Mouse (Mus musculus): ENCODE results near the gene Cog7.

Cog7 gene

DNA sequence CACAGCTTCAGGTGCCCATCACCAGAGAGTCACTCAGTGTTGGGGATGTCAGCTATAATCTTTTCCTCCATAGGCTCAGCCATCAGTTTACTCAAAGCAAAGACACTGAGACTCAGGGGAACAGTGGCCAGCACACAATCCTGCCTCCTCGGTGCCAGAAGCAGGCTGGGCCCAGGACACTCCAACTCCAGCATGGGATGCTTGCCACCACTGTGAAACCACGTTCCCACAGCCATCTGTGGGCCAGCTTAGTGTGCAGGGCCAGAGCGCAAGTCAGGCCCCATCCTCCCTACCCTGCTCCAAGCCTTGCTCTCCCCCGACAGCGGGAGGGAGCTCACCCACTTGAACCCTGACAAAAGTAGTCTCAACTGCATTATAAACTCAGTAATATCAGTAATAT is 35.3 kb downstream of the Cog7 start:
- DNase-seq: no peak

GRCm38 (mm10) chr7:121942371-121942770 is 39.1 kb downstream of the Cog7 start:
- DNase-seq: no peak

- DNase-seq: peak; percentile 59
These were observed 39.9 kb downstream of the Cog7 start for GRCm38 (mm10) chr7:121941640-121942039.

GRCm38 (mm10) chr7:121941016-121941415 is 40.5 kb downstream of the Cog7 start:
- DNase-seq: peak; percentile 31

DNA sequence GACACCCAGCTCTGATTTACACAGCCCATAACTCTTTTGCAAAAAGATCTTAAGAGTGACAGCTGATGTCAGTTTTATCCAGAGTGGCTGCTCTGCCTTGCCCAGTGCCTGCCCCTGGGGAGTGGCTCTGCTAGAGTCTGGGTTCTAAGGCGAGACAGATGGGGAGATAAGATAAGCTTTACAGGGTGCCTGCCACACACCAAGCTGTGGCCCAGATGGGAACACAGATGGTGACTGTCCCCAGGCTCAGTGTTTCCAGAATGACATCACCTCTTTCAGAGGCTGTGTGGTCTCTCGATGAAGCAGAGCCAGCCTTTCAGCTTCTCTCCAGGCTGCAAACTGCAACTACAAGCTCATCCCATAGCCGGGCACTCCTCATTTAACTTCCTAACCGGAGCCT is 41.8 kb downstream of the Cog7 start:
- DNase-seq: no peak

GRCm38 (mm10) chr7:121939244-121939643 is 42.3 kb downstream of the Cog7 start:
- no peak for DNase-seq

- no peak for DNase-seq
These were observed 43.2 kb downstream of the Cog7 start for GRCm38 (mm10) chr7:121938124-121938891.

DNA sequence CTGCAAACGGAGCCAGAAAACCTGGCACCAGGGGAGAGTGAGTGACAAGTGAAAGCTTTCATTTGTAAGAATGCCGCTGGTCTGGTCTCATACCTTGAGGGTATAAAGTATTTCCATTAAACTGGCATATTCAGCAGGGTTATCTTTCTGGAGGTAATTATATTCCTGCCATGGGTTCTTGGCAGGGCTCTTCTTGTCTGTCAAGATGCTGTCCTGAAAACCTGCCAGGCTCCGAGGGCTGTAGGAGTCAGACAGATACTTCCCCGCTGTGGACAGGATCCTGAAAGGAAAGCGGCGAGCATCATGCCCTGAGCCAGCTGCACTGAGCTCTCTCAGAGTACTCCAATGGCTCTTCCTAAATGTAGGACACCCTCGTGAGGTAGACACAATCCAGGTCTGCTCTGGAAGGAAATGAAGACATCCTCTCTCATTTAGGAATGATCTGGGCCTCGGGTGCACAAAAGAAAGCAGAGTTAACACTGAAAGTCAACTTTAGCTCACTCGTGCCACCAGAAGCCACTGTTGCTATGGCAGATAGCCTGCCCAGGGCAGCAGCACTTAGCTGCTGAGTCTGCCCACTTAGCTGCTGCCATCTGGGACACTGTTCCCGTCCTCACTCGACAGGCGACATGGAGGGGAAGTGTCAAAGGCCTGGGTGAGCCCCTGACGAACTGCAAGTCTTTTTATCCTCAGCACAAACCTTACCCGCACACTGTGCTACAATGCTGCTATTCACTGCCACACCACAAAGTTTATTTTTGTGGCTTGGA is 44.5 kb downstream of the Cog7 start:
- no peak for DNase-seq

DNA sequence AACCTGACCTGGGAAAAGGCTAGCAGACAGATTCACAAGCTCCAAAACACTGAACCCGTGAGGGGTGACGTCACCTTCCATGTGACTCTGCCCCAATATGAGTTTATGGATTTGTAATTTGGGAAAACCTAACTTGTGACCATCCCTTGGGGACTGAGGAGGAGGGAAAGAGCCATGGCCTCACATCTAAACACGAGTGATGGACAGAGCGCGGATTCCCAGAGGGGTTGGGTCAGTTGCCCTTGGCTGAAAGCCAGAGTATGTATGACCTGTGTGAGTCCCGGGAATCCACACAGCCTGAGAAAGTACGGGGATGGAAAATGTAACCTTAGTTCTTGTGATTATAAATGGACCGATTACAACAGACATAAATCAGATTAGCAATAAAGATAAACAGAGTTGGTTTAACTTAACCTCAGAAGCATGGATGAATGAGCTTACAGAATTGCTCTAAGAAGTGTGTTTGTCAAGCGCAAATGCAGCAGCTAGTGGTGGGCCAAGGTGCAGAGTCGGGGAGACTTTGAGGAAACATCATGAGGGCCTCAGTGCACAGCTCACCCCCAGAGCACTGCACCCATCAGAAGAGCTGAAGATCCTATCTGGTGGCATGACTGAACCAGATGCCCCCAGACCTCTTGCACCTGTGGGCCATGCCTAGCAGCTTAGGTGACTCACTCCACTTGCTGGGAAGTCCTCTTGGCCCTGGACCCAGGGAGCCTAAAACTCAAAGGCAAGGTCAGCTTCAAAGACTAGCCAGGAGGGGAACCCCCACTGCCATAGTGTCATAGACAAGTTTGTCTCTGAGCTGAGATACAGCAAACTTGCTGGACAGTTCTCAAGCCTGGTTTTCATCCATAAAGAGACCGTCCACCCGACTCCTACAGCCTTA is 45.4 kb downstream of the Cog7 start:
- DNase-seq: peak; percentile 74

GRCm38 (mm10) chr7:121934346-121934745 is 47.2 kb downstream of the Cog7 start:
- DNase-seq: no peak

DNA sequence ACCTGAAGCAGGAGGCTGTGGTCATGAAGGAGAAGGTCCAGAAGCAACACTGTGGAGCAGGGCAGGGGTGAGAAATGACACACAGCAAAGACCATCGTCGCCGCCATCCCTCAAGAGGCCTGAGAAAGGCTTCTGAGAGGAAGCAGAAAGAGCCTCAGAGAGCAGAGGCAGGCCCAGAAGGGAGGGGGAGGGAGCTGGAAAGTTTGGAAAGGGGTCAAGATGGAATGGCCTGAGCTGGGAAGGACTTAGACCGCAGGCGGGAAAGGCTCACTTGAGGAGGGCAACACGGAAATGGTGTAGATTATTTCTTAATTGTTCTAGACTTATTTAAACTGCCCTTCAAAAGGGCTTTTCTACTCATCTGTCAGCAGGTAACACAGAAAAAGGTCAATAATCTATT is 47.8 kb downstream of the Cog7 start:
- no peak for DNase-seq

DNA sequence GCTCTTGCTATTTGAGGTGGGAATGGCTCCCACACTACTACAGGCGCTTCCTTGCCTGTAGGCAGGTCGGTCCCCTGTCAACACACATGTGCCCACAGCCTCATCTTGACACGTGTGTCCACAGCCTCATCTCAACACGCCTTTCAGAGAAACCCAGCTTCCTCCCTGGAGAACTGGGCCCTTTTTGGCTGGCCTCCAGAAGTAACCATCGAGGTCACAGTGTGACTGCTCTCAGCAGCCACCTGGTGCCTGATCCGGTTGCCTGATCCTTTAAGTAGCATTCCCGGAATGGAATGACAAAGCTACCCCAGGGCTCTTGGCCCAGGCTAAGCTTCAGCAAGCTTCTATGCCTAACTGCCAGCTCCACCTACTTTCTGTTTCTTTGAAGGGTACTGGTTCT is 50.3 kb downstream of the Cog7 start:
- peak; percentile 55 for DNase-seq

- DNase-seq: no peak
These were observed 53.6 kb downstream of the Cog7 start for GRCm38 (mm10) chr7:121927882-121928281.

DNA sequence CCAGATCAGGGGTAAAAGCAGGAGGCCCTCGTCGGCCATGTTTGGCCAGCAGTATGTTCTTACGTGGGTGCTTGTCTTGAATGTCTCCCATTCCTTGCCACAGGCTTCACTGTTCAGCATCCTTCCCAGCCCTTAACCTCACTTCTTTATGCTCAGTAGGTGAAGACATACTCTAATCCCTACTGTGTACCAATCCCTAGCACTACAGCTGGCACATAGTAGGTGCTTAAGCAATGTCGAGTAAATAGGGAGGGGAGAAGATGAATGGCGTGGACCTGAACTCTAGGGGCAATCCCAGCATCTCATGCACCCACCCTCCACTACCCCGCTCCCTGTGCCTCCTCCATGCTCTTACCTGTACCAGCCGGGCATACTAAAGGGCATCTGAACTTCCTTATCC is 57.1 kb downstream of the Cog7 start:
- DNase-seq: no peak

- no peak for DNase-seq
These were observed 67.6 kb downstream of the Cog7 start for GRCm38 (mm10) chr7:121913944-121914343.

DNA sequence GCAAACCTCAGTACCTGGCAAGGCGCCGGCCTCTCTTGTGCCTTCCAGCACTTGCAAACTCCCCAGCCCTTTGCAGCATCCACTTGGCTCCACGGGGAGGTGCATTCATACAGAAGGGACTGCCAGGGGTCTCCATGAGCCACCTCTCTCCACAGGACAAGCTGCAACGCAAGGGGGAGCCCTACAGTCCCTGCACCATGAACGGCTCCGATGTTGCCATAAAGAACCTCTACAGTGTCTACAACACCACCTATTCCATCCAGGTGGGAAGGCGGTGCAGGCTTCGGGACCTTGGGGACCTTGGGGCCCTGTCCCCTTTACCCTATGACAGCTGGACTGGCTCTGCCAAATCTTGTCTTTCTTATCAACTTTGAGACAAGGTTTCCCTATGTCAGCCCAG is 69.3 kb downstream of the Cog7 start:
- no peak for DNase-seq

DNA sequence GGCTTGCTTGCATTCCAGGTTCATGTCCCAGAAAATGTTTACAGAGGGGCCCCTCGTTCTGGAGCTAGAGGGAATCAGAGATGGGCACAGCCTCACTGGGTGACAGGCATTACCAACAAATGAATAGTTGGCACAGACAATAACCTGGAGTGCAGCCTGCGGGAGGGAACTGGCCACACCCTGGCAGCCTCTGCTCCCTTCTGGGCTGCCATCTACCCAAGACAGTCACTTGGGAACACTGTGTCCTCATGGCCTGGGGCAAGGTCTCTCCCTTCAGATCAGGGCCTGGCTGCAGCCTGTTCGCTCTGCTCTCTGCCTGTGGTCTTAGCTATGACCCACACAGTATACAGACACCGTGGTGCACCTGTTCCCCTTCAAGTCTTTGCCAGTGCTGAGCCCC is 74.6 kb downstream of the Cog7 start:
- no peak for DNase-seq

DNA sequence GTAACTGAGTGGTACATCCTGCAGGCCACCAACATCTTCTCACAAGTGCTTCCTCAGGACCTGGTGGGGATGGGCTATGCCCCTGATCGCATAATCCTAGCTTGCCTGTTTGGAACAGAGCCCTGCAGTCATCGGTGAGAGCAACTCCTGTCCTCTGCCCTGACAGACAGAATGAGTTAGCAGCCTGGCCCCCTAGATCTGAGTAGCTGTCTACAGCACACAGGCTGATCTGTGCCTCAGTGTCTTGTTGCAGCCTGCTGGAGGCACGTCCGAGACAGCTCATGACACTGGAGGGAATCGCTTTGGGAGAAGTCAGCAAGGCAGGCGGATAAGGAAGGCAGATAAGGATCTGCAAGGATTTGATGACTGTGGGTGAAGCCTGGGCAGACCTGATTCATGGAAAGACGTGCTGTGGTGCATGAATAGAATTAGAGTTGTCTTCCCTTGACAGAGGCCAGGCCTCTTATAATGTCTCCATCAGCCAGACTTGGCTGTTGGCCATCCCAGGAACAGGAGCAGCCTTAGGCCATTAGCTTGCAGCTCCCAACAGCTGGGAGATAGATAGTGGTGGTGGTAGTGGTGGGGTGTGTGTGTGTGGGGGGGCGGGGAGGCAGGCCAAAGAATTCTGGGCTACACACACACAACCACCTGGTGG is 78.6 kb downstream of the Cog7 start:
- DNase-seq: no peak

DNA sequence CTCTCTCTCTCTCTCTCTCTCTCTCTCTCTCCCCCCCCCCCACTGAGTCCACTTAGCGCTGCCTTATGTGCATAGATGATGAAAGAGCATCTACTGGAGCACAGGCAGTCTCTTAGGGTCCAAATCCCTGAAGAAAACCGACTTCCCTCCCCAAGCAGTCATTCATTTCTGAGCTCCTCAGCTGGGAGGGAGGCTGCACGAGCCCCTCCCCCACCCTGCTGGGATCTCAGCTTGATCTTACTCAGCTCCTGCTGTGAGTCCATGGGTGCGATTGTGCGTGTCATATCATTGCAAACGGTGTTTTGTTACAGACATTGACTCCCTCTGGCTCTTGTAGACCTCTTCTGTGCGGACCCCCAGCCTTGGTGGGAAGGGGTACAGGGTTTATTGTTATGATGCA is 81.6 kb downstream of the Cog7 start:
- no peak for DNase-seq

DNA sequence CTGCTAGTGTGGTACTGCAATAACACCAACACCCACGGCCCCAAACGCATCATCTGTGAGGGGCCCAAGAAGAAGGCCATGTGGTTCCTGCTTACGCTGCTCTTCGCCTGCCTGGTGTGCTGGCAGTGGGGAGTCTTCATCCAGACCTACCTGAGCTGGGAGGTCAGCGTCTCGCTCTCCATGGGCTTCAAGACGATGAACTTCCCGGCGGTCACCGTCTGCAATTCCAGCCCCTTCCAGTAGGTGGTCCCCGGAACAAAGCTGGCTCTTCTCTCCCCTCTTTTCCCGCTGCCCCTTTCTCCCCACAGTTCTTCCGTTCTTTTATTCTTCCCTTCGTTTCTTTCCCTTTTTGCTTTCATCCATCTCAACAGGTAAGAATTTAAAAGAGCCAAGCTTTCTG is 82.2 kb downstream of the Cog7 start:
- peak; percentile 24 for DNase-seq

DNA sequence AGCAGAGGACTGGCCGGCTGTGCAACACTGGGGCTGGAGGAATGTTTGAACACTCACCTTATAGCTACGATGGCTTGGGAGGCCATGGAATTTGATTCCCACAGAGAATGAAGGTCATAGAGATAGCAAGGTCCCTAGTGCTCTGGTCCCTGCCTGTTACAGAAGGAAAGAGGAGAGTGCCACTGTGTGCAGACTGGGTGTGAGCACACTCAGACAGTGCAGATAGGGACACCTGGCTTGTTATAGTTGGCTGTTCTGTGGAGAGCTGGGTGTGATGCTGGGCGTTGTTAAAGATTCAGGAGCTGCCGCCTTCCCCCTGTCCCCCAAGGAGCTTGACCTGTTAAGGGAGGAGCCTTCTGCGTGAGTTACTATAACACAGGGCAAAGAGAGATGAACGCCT is 84.8 kb downstream of the Cog7 start:
- DNase-seq: no peak

GRCm38 (mm10) chr7:121890636-121891360 is 90.7 kb downstream of the Cog7 start:
- no peak for DNase-seq

All from kidney, adult 9 months (tissue).